Mouse (Mus musculus): ENCODE measurements around the gene Flnc.

GRCm38 (mm10) chr6:29389425-29389824 is 43.6 kb upstream of the Flnc start:
- TF ChIP-seq TAL1 (IDR thresholded peaks at IDR 0.05; ENCODE audit: low read length), result no peak
- no peak for TF ChIP-seq GATA1 (IDR thresholded peaks at IDR 0.05; ENCODE audit: low read length)
